Mouse (Mus musculus) mouse embryonic stem cell (cell line): ENCODE measurements around the gene Acpp.
"Not testable (repeated sequence)": the region's sequence is repeated elsewhere in the genome, so short reads cannot be mapped to it uniquely, and the experiment has no call there.

ENCODE experiments used
- in situ Hi-C, 2 experiments: fragments of 300-500 bp; cut with MboI; formaldehyde crosslinking; loops; 1 replicate in 1 of 2; 3 replicates in 1 of 2; pipeline ENCODE4 v1.14.3; 2019 to 2020; ENCODE audit warnings: low sequenced_read_pairs in 2 of 2, low pct_unique_long_range_greater_than_20kb in 1 of 2, mixed read lengths in 1 of 2; ENCODE audit not compliant: unreplicated experiment in 1 of 2

Acpp gene

GRCm38 (mm10) chr9:104337183-104337931 is at the start of gene Acpp:
Gene Acpp, minus strand, starts transcription at chr9:104337748.
- in situ Hi-C loops = no loop called here

DNA sequence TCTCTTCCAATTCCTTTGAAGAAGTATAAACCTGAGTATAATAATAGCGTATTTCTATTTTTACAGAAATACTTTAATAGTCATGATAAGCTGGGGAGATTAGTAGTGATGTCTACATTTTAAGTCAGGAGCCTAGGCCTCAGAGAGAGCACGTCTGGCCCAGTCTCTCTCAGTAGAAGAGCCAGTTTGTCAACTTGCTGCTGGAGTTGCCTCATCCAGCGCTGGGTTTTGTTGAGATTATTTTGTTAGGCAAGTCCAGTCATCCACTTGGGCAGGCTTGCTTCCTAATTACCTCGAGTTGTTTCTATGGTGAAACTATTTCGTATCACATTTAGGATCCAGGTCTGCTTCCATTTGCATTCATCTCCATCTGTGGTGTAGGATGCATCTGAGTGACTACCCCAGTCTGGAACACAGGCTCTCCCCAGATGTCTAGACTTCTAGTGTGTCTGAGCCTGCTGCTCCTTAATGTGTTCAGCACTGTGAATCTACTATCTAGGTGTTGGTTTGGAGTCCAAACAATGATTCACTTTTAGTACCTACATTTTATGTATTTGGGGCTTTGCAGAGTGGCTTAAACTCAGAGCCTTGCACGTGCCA is 45.1 kb upstream of the Acpp start:
- in situ Hi-C loops = no loop called here

DNA sequence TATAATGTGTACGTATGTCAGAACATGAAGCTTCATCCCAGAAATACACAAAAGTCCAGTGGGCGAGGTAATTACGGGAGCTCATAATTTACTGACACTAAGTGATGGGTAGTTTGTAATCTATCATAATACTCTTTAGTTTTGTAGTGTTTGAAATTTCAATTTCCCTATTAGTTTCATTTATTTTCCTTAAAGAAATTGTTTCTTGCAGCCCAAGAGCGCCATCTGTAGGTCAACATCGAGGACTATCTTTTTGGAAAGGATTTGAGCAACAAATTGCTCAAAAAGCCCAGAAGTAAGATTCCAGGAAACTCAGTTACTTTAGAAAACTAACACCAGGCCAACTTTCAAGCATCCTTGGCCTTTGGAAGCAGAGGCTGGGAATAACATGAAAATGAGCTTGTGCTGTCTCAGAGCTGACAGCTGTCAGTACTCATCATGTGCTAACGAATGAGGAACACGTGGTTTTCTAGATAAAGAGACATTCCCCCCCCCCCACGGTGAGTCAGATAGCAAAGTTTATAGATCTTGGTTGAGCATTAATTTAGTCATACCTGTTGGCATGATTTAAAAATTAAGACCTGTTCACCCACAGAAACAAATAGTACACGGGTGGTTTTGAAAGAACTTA is 42.1 kb upstream of the Acpp start:
- in situ Hi-C loops = no loop called here

DNA sequence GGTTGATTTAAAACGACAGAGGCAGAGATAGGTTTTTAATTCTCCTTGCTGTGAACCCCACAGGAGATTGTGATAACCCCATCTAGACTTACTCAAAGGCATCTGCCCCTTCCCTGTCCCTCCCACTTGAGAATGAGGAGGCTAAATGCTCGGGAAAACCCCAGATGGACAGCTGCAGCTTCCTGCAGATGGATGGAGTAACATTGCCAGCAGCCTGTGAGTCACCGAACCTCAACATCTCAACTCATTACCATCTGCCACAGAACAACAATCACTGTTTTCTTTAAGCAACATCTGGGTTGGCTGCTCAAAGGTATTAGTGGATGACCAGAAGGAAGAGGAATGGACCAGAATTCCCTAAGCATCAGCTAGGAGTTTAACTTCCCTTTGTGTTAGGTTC is 38.0 kb upstream of the Acpp start:
- in situ Hi-C loops = no loop called here

GRCm38 (mm10) chr9:104373253-104373652 is 35.7 kb upstream of the Acpp start:
- in situ Hi-C loops = no loop called here

- in situ Hi-C loops = no loop called here
These were observed 29.4 kb upstream of the Acpp start for GRCm38 (mm10) chr9:104366983-104367382.

DNA sequence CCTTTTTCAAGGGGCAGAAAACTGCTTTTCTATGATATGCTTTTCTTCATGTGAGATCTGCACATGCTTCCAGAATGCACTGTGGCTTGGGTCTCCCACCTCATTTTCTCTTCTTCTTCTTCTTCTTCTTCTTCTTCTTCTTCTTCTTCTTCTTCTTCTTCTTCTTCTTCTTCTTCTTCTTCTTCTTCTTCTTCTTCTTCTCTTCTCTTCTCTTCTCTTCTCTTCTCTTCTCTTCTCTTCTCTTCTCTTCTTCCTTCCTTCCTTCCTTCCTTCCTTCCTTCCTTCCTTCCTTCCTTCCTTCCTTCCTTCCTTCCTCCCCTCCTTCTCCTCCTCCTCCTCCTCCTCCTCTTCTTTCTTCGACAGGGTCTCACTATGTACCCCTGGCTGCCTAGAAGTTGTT is 24.4 kb upstream of the Acpp start:
- in situ Hi-C loops = not testable (repeated sequence)

DNA sequence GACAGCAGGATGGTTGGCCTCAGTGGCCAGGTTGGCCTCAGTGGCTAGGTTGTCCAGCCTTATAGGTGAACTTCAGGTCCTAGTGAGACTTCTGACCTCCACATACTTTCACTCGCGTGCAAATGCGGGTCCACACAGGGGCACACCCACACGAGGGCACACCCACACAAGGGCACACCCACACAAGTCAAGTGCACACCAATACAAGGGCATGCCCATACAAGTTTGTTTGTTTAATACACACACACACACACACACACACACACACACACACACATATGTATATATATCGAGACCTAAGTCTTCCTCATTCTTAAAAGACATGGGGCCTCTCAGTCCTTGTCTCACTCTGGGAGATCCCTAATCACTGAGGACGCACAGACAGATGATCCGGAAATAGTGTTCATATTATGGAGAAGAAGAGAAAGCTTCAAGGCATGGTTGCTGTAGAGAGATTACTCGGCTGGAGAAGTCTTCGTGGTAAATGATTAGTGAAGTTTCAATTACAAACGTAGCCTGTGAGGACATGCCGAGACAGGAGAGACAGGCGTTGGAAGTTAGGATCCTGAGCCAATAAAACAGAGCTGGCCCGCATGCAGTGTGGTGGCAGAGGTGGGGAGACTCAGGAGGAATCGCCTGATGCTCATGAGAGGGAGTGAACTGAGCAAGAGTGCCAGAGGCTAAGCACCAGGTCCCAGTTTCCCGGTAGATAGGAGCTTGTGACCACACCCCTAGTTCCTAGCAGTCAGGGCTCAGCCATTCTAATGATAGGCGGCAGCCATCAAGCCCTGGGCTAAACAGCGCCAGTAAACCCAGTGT is 23.7 kb upstream of the Acpp start:
- in situ Hi-C loops = no loop called here

DNA sequence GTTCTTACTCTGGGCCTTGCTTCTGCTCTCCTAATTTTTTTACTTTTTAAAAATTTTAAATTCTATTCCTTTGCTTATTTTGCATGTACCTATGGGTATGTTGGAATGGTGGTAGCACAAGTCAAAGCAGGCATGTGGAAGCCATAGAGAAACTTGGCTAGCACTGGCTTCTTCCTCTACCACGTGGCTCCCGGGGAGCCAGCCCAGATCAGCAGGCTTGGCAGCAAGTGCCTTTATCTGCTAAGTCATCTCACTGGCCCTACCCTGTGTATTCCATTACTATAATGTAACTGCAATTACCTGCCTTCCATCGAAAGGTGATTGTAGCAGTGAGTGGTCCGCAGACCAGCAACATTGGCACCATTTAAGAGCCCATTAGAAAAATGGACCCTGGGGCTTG is 22.8 kb upstream of the Acpp start:
- in situ Hi-C loops = no loop called here

GRCm38 (mm10) chr9:104355521-104356270 is 18.1 kb upstream of the Acpp start:
- in situ Hi-C loops = no loop called here

DNA sequence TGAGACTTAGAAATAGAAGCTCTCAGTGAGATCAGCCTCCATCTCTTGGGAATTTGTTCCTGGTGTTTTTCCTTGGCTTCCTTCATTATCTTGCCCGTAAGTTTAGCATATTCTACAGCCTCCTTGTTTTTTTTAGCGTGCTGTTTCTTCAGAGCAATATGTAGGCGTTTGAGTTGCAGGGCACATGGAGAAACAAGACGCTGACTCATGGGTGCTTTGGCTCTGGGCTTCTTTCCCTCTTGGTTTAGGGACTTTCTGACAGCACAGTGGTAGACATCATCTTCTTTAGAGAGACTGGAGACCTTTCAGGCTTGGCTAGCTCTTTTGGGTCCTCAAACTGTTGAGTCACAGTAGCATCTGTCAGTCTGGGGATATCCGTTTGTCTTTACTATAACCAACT is 6.6 kb upstream of the Acpp start:
- in situ Hi-C loops = no loop called here

GRCm38 (mm10) chr9:104339483-104339882 is 1.9 kb upstream of the Acpp start:
- in situ Hi-C loops = no loop called here

DNA sequence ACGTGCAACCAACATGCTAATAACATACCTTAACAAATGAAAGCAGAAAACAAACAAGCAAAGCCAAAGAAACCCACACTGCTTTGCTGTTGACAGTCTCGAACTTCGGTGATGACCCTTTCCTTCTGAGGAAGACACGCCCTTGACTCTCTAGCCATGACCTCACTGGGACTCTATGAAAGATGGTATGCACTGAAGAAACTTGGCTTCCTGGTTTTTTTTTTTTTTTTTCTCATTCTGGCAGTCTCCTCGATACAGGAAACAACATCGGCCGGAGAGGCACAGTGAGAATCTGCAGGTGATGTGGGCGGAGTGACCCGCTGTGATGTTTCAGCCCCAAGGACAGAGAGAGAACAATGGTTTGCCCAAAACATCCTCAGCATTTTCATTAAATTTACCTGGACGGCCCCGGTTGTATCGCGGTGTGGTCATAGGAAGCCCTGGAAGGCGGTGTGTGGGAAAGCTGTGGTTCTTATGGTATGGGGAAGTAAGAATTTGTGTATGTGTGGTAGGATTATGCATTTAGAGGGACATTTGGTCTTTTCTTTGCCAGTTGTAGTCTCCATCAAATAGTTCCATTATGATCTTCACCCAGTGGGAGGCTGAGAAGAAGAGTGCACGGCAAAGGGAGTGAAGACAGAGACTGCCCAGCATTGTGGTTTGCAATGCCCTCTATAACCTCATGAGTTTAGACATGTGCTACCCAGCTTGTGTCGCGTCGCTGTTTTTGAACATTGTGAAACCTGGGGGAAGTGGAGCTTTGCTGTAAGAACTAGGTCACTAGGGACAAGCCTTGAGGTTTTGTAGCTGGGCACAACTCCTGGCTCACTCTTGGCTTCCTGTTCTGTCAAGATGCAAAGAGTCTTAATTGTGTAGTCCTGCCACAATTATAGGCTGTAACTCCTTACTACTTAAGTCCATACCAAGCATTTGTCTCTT is 1.2 kb upstream of the Acpp start:
- in situ Hi-C loops = no loop called here

DNA sequence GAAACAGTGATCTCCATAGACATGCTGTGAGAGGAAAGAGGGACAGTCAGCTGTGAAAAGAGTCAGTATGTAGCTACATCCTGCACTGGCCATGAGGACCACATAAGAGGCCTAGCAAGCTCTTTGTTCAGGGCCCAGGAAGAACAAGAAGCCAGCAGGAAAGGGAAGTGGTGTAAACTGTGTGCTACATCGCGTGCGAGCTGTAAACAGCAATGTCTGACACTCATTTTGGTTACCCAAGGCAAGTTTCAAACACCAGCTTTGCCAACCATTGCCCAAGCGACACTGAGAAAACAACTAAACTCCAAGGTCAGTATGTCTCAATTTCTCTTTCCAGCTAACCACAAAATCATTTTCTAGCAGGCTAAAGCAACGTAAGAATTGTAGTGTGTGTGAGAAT is 6.2 kb downstream of the Acpp start:
- in situ Hi-C loops = no loop called here

- in situ Hi-C loops = no loop called here
These were observed 8.9 kb downstream of the Acpp start for GRCm38 (mm10) chr9:104328655-104329054.

GRCm38 (mm10) chr9:104321519-104321918 is 16.0 kb downstream of the Acpp start:
- in situ Hi-C loops = no loop called here

DNA sequence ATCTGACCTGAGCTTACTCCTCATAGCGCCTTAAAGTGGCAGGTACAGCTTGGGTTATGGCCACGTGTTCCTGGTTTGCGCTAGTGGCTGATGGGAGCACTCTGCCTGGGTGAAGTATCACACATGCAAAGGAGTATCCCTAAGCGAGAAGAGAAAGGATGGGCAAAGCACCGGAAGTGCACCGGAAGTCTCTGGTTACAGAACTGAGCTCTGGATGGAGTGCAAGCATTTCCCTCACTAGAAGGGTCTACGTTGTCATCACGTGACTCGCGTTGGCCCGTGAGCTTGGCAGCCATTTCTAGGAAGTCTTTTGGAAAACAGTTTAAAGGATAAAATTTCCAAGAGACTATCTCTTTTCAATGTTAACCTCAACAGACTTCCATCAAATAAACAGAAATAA is 21.2 kb downstream of the Acpp start:
- in situ Hi-C loops = no loop called here
